Mouse (Mus musculus) heart, adult 2 months (tissue): ENCODE measurements around the gene Gucy2g.

Experiments
- CTCF ChIP-seq: fragments of 200-600 bp; IDR thresholded peaks from 2 replicates; pipeline ENCODE4 v1.8.1; 2022; ENCODE audit warnings: antibody characterized with exemption, mild to moderate bottlenecking, moderate library complexity
- EP300 ChIP-seq: fragments of 200-500 bp; IDR thresholded peaks from 2 replicates; pipeline ENCODE4 v1.6.1; 2011; ENCODE audit warnings: low read depth, low read length, control low read depth; ENCODE audit not compliant: insufficient read depth
- POLR2A ChIP-seq: fragments of 200-500 bp; IDR thresholded peaks from 2 replicates; pipeline ENCODE4 v1.6.1; 2011; ENCODE audit warnings: mild to moderate bottlenecking, low read depth, low read length, control low read depth; ENCODE audit not compliant: insufficient read depth

GRCm38 (mm10) chr19:55206482-55207138, 34.4 kb downstream of the Gucy2g start:
- TF ChIP-seq CTCF (peak; percentile 87), POLR2A (no peak), EP300 (no peak)
